Mouse (Mus musculus): ENCODE measurements around the gene Nkx2-9.

Gene Nkx2-9

DNA sequence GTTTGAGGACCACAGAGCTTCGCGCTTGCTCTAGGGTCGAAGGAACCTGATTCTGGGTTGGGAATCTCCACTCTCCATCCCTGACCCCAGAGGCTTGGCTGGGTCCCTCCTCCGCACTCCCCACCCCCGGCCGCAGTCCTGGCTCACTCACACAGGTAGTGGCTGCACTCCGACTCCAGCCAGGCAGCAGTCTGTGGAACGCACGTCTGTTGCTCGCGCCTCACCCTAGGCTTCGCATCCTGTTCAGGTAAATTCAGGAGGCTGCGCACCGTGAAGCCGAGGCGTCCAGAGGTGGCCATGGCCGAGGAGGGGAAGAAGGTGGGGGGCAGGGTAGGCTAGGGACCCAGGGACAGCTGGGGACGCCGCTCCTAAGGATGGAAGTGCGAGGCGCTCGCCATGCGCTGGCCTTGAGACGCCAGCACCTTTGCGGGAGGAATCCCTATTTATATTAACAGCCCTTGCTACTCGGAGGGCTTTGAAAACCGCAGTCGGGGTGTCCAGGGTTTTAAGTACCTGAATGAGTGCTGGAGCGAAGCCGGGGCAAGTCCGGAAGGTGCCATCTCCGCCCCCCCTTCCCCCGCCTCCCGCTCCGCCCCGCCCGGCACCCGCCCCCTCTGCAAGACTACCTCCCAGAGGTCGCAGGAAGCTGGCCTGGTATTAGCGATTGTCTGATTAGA is at the start of gene Nkx2-9:
Gene Nkx2-9 (minus strand): TSS at position 524 of the 677 bp plus-strand sequence.
- no peak for DNase-seq (ENCODE audit: low spot score in 2 of 2)

DNA sequence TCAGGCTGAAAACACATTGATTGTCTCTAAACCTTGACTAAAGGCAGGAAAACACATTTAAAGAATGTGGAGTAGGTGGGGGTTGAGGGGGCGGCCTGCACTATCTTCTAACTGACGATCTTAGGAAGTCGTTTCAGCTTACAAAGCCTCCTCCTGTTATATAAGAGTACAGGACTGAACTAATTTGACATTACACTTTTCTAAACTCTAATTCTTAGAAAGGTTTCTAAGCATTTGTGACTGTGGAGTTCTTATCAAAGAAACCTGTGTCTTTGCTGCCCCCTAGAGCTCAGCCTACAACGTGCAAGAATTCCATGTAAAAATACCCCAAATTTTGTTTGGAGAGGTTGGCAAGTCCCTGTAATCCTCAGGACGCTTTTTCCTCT is 24.1 kb upstream of the Nkx2-9 start:
- no peak for DNase-seq (ENCODE audit: low spot score in 2 of 2)

DNA sequence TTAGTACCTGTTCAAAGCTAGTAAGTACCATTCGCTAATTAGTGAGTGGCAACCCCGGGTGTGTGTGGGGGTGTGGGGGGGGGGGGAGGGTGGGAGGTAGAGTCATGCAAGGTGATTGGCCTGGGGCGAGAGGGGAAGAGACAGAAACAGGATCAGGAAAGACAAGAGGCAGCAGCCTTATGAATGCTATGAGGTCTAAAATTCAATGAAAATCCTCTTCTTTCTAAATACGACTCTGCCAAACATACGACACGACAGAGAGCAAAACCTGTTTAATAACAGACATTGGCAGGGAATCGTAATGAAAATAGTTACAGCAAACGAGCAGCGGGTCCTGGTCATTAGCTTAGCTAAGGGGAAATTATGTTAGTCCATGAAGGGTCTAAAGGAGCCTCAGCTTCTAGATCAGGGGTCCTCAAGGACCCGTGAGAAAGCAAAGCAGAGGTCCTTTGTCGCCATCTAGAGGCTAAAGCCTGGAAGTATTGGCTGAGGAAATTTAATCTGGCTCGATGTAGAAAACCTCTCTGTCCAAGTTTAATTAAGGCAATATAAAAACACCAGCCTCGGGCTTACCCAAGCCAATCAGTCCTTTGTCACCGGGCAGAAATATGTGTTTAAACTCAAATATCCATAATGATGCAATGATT is 23.6 kb upstream of the Nkx2-9 start:
- DNase-seq (ENCODE audit: low spot score in 2 of 2), result no peak

DNA sequence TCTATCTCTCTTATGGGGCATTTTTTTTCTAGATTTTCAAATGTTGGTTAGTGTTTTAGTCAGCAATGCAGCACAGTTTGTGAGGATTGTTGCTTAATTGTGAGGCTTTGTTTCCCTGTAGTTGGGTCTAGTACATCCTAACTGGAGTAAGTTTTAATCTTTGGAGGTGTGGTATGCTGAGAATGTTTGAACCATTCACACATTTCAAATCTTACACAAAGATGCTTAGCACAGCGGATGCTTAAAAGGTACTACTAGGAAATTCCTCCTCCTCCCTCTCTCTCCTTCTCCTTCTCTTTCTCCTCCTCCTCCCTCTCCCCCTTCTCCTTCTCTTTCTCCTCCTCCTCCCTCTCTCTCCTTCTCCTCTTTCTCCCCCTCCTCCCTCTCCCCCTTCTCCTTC is 3.0 kb upstream of the Nkx2-9 start:
- no peak for DNase-seq (ENCODE audit: low spot score in 2 of 2)

DNA sequence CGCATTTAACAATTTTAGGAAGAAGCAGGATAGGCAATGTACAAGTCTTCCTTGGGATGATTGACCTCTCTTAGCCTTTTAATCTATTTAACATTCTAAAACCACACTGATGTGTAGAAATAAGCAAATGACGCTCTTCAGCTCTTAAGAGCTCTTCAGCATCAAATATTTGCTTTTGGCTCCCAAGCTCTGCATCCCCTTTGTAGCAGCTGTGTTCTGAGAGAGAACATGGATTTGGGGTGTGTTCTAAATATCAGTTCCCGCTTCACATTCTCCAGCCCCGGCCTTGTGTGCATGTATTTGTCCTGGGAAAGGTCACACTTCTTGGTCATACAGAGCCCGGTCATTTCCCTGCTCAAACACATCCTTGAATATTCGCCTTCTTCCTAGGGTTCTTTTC is 2.3 kb upstream of the Nkx2-9 start:
- no peak for DNase-seq (ENCODE audit: low spot score in 2 of 2)

DNA sequence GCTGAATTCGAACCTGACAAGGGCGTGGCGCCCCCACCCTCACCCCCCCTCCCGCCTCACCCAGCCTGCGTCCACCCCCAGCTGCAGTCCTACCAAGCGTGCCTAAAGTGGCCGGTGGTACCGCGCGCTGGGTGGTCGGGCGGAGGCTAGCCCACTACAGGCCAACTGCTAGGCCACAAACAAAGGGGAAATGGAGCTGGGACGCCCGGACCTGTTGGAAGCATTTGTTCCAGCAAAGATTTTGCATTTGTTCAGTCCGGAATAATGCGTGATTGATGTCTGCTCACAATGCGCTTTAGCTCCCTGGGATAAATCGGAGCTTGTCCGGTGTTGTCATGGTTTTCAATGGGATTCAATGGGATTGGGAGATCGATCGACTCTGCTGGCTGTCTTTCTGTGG is 1.4 kb upstream of the Nkx2-9 start:
- DNase-seq (ENCODE audit: low spot score in 2 of 2), result no peak

DNA sequence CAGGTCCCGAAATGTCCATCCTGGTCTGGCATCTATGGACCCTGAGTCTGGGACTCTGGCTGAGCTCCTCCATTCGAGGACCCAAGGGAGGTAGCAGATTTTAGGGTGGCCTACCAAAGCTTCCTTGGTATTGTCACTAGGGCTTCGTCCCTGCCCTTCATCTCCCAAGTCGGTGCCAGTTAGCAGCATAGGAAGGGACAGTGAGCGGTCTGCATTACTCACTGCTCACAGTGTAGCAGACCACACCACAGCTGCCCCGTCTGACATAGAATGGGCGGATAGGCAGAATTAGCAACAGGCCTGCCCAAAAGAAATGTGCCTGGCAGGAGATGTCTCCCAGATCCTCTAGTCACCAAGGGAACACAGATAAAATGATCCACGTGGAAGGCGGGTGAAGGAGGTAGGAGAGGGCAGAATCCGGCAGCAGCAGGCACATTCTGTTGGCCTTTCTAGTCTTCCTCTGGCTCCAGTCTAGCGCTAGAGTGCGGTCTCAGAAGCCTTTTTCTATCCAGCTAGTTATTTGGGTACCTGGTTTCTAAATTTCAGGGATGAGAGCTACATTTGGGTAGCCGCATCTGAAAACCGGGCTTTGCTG is 929 bp upstream of the Nkx2-9 start:
- DNase-seq (ENCODE audit: low spot score in 2 of 2), result no peak

DNA sequence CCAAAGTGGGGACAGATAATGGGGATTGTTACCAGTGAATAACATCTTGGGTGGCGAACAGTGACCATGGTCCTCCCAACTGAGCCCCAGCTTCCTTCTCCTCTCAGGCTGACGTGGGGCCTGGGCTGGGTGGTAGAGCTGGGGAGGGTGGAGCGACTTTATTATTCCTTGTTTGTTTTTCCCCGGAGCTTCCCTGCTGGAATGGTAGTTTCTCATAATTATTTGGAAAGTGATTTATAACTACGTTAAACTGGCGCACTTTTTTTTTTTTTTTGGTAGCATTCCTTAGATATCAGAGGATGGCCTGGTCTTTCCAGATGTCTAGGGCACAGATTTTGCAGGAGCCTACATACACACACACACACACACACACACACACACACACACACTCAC is 350 bp upstream of the Nkx2-9 start:
- DNase-seq (ENCODE audit: low spot score in 2 of 2), result no peak

DNA sequence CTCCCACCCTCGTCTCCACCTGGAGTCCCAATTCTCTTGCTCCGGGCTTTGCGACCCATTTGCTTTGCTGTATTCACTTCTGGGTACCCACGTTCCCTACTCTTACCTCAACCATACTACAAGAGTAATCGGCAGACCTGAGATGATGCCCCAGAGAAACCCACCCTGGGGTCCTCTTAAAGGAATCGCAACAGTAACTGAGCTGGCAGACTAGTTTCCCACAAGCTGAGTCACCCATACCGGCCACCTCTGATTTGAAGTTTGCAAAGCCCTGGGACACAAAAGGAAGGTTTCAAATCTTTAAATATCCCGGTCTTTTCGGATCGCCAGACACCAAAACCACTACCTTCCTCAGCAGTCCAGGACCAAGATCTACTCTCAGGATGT is 742 bp downstream of the Nkx2-9 start:
- no peak for DNase-seq (ENCODE audit: low spot score in 2 of 2)

DNA sequence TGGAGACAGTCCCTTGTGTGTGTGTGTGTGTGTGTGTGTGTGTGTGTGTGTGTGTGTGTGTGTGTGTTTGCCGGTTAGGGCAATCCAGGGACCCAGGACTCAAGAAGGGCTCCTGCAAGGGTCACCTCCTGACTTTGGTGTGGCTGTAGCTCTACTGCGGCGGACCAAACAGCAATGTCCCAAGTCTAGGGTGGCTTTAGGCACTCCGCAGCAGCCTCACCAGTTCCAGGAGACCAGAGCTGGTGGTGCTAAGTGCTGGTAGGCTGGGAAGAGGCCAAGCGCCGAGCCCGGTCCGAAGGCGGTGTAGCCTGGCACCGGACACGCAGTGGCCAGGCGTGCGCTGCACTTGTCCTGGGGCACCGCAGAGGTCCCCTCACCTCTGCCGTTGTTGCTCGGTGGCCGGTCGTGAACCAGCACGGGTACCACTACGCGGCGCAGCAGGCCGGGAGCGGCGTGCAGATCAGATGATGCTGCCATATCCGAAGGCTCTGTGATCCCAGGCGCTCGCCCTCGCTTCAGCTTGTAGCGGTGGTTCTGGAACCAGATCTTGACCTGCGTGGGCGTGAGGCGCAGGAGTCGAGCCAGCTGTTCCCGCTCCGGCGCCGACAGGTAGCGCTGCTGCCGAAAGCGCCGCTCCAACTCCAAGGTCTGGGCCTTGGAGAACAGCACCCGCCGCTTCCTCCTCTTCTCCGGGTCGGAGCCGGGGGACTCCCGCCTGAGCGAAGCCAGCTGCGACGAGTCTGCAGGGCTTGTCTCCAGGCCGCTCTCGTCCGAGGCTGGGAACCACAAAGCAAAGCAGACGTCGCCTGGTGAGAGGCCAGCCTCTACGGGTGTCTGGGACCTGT is 1.4 kb downstream of the Nkx2-9 start:
- DNase-seq (ENCODE audit: low spot score in 2 of 2), result peak in 1 of 2 experiments; percentile 61

DNA sequence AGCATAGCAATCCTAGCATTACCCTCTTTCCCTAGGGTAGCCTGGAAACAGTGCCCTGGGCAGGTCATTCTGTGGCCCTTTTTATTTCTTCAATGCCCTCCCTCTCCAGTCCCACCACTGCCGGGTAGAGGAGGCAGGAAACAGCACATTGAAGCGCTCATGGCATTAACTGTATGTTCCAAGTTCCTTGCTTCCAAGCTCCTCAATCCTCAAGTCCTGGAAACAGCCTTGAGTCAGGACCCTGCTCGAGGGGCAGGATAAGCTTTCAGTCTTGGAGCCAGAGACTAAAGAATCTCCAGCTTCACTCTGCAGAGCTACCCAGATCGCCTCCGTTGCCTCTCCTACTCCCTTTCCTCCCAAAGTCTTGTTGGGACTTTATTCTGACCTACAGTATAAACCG is 2.2 kb downstream of the Nkx2-9 start:
- no peak for DNase-seq (ENCODE audit: low spot score in 2 of 2)

DNA sequence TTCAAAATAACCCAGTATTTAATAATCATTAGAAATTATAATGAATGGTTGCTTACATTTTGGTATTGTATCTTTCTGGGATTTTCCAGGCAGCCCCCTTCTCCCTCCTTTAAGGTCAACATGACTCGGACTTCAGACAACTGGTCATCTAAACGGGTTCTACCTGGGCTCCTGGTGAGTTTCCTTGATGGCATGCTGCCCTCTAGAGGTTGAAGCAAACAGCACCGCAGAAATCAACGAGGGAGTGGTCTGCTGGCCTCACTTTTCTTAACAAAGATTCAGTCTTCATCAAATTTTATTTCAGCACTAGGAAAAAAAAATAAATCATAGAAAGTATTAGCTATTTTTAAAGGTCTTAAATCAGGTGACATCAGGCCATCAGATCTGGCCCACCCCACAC is 21.4 kb downstream of the Nkx2-9 start:
- DNase-seq (ENCODE audit: low spot score in 2 of 2), result no peak

DNA sequence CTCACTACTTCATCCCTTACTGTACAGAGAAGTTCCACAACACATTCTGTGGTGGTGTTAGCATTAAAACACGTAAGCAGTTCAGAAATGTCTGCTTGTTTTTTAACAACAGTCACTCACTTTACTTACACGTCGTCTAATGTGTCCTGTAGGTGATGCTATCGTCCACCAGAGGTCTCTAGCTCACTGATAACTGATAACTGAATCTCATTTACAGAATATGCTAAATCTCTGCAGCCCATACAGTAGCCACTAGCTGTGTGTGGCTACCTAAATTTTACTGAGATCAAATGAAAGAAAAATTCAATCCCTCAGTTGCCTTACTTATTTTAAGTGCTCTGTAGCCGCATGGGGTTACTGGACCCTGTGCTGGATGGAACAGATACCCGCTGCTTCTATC is 25.3 kb downstream of the Nkx2-9 start:
- DNase-seq (ENCODE audit: low spot score in 2 of 2), result no peak

All from urinary bladder, postnatal 4 days (tissue).